Mouse (Mus musculus) heart, adult 9 months (tissue): ENCODE measurements around the gene Ak1.

Experiments used
- DNase-seq, 2 experiments: peaks; one replicate each; pipeline ENCODE4 v3.0.0; 2022; ENCODE audit warnings: low spot score in 2 of 2

Ak1 gene

DNA sequence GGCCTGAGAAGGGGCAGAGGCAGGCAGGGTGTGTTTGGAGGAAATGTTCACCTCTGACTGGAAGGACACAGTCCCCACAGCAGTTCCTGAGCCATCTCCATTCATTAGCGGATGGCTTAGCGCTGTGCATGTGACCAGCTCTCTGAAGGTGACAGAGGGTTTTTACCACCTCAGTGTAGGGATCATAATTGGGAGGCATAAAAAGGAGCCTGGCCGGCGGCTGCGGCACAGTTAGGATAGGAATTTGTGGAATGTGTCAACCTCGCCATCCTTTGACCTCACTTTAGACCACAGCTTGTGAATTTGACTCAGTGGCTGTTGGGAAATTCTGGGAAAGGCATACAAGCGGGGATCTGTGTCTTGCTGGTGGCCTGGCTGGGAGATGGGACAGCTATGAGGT is 32.2 kb downstream of the Ak1 start:
- no peak for DNase-seq

DNA sequence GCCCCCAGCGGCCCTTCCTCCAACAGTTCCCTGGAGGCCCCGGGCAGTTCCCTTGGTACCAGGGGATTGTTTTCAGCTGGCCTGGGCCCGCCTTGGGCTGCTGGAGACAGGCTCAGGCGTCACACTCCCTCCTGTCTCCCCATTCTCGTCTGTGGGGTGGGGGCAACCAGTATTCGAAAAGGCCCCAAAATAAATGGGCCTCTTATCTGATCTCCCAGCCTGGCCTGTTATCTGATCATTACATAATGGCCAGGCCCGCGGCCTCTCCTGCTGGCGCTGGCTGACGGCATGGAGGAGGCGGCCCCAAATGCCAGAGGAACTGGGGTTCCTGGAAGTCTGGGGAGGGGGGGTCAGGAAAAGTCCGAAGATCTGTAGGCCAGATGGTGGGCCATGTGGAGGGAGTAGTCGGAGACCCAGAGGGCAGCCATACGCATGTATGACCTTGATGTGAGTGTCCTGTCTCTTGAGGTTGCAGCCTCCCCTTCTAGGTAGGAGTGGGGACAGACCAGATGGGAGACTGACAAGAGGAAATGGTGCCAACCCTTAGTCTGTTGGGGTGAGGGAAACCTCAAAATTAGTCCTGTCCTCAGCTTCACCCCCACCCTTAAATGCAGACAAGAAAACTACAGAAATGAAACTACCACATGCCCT is 33.3 kb downstream of the Ak1 start:
- DNase-seq: peak in 1 of 2 experiments; percentile 62

GRCm38 (mm10) chr2:32655394-32655744 is 33.8 kb downstream of the Ak1 start:
- no peak for DNase-seq

- DNase-seq: peak; percentile 86 to 92
Measured at GRCm38 (mm10) chr2:32655826-32656225, 34.3 kb downstream of the Ak1 start.

- no peak for DNase-seq
Measured at GRCm38 (mm10) chr2:32658873-32659272, 37.3 kb downstream of the Ak1 start.

GRCm38 (mm10) chr2:32661509-32662107 is 40.0 kb downstream of the Ak1 start:
- peak; percentile 69 to 76 for DNase-seq

DNA sequence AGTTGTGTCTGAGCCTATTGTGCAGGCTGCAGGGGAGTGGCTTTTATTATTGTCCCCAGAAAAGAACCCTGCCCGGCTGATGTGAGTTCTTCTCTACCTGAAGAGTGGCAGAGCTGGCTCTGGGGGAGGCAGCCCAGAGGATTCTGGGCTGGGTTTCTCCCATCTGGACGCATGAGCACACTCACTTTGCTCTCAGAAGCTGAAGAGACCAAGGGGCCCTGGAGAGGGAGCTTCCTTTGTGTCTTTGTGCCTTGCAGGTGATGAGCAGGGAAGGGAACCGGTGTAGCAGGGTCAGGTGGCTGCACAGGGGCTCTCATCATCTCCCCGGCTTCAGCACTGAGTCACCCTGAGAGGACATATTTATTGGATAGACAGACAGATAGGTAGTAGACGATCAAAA is 40.7 kb downstream of the Ak1 start:
- no peak for DNase-seq

DNA sequence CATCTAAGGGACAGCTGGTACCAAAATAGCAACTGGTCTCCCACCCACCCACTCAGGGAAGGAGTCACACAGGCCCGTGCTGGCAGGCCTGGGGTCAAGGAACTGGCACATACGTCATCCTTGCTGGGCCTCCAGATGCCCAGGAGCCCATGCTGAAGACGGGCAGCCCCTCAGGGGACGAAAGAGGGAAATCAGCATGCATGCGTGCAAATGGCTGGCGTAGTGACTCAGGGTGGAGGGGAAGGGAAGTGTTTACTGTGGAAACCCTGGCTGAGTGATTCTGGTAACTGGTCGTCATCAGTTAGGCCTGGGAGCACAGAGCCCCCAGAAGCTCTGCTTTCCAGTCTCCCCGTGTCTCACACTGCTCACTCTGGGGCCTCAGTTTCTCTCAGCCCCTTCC is 43.8 kb downstream of the Ak1 start:
- no peak for DNase-seq

- no peak for DNase-seq
Measured at GRCm38 (mm10) chr2:32665853-32666252, 44.3 kb downstream of the Ak1 start.

DNA sequence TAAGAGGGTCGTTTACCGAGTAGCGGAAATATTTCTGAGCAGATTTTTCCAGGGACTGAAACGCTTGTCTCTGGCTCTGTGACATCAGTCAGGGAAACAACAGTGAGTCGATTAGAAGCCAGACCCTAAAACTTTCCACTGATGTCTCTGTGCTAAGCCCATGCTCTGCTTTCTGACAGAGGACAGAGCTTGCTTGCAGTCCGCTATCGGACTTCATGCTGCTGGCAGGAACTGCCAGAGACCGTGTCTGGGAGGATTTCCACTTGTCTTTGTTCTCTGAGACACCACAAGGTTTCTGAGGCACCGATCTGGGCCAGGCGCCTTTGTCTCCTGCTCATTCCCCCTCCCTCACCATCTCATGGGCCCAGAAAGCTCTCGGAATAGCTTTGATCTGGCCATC is 46.2 kb downstream of the Ak1 start:
- no peak for DNase-seq

DNA sequence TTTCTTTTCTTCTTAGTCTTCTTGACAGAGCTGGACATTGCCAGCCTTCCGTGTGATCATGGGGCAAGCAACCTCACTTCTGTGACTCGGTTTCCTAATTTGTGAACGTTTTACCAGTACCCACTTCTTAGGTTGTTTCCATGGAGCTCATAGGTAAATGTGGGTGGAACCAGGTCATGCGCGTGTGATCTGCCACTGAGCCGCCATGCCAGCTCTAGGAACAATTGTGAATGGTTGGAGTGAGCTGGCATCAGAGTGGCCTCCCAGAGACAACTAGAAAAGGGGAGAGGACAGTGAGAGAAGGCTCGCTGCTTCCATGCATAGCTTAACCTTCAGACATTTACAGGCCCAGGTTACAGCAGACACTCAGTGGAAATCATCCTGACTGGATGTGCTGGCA is 46.6 kb downstream of the Ak1 start:
- DNase-seq: no peak

DNA sequence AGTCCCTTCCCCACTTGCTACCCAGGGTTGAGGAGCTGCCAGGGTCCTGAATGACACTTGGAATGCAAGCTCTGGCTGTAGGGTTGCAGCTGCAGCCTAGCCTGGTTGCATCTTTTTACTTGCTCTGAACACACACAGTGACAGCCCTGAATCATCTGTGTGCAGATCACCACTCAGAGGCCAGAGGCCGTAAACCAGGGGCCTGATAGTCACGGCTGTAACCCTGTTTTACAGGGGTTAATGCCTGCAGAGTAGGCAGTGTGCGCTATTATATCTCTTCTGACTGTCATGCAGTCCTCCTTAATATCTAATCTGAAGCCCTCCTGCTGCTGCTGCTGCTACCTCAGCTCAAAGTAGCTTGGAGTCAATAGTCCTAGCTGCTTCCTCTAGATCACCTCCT is 48.3 kb downstream of the Ak1 start:
- DNase-seq: no peak

DNA sequence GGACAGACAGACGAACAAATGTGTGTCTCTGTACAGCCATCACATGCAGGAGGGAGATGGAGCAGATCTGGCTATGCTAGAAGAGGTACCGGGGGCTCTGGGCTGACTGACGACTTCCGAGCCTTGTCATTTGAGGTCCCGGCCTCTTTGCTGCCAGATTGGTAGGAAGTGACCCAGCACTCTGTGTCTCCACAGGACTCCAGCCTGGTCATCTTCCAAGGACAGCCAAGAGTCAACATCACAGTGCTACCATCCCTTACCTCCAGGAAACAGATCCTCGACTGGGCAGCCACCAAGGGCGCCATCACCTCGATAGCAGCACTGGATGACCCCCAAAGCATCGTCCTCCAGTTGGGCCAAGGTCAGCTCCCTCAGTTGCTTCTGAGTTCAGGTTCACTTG is 49.6 kb downstream of the Ak1 start:
- no peak for DNase-seq

DNA sequence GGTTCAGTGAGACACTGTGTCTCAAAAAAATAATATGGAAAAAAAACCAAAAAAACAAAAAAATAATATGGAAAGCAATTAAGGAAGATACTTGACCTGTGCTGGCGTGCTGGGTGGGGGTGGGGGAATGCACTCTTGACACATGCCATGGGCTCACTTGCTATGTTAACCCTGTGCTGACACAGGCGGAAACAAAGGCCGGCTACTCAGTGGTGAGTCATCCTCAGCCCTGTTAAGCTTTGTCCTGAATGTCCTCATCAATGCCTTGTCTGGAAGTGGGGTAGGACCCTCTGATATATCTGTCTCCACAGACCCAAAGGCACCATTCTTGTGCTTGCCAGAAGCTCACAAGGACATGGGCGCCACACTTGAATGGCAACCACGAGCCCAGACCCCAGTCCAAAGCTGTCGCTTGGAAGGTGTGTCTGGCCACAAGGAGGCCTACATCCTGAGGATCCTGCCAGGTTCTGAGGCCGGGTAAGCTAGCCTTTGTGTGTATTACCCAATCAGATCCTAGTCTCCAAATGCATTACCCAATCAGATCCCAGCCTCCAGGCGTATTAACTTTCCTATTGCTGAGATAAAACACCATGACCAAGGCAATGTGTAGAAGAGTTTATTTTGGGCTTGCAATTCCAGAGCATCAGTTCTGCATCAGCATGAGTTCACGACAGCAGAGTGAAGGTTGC is 50.5 kb downstream of the Ak1 start:
- no peak for DNase-seq

DNA sequence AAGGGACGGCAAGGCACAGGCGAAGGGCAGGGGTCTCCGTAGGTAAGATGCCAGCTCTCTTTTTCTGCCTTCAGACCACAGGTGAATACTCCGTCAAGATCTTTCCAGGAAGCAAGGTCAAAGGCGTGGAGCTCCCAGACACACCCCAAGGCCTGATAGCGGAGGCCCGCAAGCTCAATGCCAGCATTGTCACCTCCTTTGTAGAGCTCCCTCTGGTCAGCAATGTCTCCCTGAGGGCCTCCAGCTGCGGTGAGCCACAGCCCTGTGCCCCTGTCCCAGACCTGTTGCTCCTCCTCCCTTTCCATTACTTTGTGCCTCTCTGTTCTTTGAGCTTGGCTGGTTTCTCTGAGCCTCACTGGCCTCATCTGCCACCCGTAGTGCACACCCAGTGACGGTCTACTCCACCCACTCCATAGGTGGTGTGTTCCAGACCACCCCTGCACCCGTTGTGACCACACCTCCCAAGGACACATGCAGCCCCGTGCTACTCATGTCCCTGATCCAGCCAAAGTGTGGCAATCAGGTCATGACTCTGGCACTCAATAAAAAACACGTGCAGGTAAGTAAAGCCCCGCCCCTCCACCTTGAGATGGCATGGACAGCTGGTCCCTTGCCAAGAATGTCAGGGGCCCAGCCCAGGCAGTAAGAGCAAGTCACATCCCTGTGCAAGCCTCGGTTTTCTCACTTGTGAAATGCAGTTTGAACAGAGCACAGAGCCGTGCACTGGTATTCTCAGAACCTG is 51.8 kb downstream of the Ak1 start:
- no peak for DNase-seq

GRCm38 (mm10) chr2:32676821-32677220 is 55.3 kb downstream of the Ak1 start:
- DNase-seq: no peak

DNA sequence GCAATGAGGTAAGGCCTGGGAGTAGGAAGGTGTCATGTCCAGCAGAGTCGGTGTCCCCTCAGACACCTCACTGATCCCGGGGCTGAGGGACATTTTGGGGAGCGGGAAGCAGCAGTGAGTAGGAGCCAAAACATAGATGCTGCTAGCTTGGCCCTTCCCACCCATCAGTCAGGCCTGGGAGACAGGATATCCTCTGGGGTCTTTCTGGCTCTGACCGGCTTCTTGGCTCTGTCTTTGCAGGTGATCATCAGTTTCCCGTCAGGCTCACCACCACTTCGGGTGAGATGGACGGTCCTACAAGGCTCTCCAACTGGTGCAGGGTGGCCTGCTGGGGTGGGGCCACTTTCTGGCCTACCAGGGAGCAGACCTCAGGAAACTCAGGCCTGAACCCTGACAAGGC is 56.1 kb downstream of the Ak1 start:
- no peak for DNase-seq

DNA sequence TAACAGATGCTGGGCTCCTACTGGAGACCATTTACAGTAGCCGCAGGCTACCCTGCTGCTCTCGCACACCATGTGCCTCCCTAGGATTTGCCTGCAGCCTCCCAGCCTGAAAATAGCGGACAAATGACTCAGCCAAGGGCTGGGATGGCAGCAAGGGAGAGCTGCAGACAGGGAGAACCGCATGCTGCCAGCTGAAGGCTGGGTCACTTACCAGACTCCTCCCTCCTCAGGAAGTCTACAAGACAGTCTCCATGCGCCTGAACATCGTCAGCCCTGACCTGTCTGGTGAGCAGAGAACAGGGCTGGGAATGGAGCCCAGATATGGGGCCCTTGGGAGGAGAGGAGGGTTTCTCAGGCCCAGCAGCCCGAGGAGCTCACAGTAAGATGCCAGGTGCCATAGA is 58.5 kb downstream of the Ak1 start:
- DNase-seq: no peak

DNA sequence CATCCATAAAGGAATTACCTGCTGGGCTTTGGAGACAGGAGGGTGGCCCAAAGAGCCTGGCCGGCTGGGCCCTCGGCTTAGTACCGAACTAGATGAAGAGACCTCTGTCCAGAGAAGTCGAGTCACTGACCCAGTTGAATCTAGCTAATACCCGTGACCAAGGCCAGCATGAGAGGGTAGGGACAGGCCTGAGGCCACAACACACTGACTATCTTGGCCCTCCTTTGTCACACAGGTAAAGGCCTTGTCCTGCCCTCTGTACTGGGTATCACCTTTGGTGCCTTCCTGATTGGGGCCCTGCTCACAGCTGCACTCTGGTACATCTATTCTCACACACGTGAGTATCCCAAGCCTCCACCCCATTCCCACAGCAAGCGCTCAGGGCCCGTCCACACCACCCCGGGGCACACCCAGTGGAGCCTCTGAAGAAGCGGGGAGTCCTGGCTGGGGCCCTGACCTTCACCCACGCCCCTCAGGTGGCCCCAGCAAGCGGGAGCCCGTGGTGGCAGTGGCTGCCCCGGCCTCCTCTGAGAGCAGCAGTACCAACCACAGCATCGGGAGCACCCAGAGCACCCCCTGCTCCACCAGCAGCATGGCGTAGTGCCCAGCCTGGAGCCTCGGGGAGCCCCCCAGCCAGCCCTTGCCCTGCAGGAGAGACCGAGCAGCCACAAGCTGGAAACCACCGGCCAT is 59.5 kb downstream of the Ak1 start:
- DNase-seq: no peak

DNA sequence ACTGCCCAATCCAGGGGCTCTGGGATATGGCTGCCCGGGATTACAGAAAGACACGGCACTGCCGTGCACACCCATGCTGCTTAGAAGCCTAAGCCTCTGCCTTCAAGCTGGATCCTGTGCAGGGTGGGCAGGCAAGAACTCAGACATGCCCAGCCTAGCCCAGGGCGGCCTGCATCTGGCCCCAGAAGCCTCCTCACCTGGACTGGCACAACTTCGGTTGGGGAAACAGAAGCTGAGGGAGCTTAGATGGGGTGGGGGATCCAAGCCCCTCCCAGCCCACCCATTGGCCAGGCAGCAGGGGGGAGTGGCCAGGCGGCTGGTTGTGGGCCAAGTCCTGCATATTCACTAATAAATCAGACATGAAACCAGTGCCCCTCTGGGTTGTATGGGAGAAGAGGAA is 60.2 kb downstream of the Ak1 start:
- DNase-seq: no peak

DNA sequence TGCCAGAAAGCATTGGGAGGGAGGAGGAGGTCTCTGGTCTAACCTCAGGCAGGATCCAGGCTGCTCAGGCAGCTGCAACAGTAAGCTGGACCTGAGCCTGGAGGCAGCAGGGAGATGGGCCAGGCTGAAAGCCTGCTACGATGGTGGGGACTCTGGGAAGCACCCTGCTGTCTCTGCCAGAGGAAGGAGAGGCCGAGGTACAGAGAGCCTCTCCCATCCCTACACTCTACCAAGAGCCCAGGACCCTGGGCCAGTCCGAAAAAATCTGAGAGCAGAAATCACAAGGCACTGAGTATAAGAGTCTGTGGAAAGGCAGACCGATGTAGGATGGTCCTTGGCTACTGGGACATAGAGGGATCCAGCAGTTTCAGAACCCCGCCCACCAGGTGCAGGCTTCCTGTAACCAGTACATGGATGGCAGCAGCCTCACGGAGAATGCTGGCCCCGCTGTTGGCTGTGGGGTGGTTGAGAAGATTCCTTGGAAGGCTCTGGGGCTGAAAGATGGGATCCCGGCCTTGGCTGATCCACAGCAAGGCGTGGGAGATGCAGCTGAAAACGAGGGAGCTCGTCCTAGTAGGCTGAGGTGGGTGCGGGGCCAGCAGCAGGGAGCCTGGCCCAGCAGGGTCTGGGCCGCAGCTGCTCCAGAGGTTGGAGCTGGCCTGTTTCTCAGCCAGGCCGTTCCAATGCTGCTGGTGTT is 61.3 kb downstream of the Ak1 start:
- no peak for DNase-seq

DNA sequence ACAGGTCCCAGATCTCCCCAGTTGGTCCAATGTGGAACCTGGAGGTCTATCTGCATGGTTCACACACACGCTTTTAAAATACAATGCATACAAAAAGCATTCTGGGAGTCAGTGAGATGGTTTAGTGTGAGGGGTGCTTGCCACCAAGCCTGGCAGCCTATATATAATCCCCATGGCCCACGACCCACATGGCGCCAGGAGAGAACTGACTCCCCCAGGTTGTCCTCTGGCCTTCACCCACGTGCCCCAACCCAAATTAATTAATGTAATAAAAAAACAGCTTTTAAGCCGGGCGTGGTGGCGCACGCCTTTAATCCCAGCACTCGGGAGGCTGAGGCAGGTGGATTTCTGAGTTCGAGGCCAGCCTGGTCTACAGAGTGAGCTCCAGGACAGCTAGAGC is 62.1 kb downstream of the Ak1 start:
- DNase-seq: no peak
